17 mouse cellular contexts compared by ENCODE assay signal in genomic region chr16:96095966-96096365, GRCm38 (mm10).
"Had no signal": no experiment of that assay in that cellular context is flagged by ENCODE, and none has a peak within 500 bp of the region (broad histone marks: within the 10 kb centered on the region; RNA-seq: fewer than 3 reads in every experiment).

No protein-coding gene starts in this region.

- H3K4me3 ChIP-seq: midbrain, embryonic 10.5 days; midbrain, embryonic 12.5 days; midbrain, embryonic 15.5 days; neural tube, embryonic 12.5 days; stomach, embryonic 15.5 days had no signal

- DNase-seq: lung, adult 18-20 months; lung, embryonic 14.5 days; lung, postnatal 10 days; lung, postnatal 4 days; retina, postnatal 1 day; right cerebral cortex, adult 18-20 months; right cerebral cortex, postnatal 14 days; thymus, adult 2 months; thymus, postnatal 25 days; thymus, postnatal 4 days had no signal

- H3K36me3 ChIP-seq: midbrain, embryonic 10.5 days; midbrain, embryonic 12.5 days; midbrain, embryonic 15.5 days; neural tube, embryonic 12.5 days; stomach, embryonic 15.5 days had no signal

- H3K27ac ChIP-seq: liver, embryonic 14.5 days; midbrain, embryonic 10.5 days; midbrain, embryonic 12.5 days; midbrain, embryonic 15.5 days; neural tube, embryonic 12.5 days; stomach, embryonic 15.5 days; stomach, postnatal 0 days had no signal

- H3K27me3 ChIP-seq: midbrain, embryonic 12.5 days; midbrain, embryonic 15.5 days; neural tube, embryonic 12.5 days; stomach, embryonic 15.5 days had no signal

- H3K4me2 ChIP-seq: lung, embryonic 14.5 days; midbrain, embryonic 12.5 days; midbrain, embryonic 15.5 days; neural tube, embryonic 12.5 days; stomach, embryonic 15.5 days had no signal

- H3K9me3 ChIP-seq: midbrain, embryonic 10.5 days; midbrain, embryonic 12.5 days; midbrain, embryonic 15.5 days; neural tube, embryonic 12.5 days; stomach, embryonic 15.5 days had no signal

- H3K4me1 ChIP-seq: midbrain, embryonic 10.5 days; midbrain, embryonic 12.5 days; midbrain, embryonic 15.5 days; neural tube, embryonic 12.5 days; stomach, embryonic 15.5 days had no signal

- H3K9ac ChIP-seq: liver, embryonic 14.5 days; lung, embryonic 14.5 days; midbrain, embryonic 12.5 days; midbrain, embryonic 15.5 days; neural tube, embryonic 12.5 days; stomach, embryonic 15.5 days had no signal

- ATAC-seq: midbrain, embryonic 15.5 days had no signal
